Mouse (Mus musculus) granulocyte monocyte progenitor cell, adult 5-6 weeks (primary cell): ENCODE measurements at regions not wholly inside any gene's neighbourhood (a gene's known extent, or its start where the extent isn't known, plus 50 kb on each side); places are given as distances from the start of the nearest gene placed in this dataset.

Experiments
- ATAC-seq: replicated peaks from 2 replicates; pipeline ENCODE4 v1.8.0; 2016; ENCODE audit warnings: mild to moderate bottlenecking, moderate TSS enrichment, inconsistent platforms; ENCODE audit not compliant: poor library complexity, severe bottlenecking

DNA sequence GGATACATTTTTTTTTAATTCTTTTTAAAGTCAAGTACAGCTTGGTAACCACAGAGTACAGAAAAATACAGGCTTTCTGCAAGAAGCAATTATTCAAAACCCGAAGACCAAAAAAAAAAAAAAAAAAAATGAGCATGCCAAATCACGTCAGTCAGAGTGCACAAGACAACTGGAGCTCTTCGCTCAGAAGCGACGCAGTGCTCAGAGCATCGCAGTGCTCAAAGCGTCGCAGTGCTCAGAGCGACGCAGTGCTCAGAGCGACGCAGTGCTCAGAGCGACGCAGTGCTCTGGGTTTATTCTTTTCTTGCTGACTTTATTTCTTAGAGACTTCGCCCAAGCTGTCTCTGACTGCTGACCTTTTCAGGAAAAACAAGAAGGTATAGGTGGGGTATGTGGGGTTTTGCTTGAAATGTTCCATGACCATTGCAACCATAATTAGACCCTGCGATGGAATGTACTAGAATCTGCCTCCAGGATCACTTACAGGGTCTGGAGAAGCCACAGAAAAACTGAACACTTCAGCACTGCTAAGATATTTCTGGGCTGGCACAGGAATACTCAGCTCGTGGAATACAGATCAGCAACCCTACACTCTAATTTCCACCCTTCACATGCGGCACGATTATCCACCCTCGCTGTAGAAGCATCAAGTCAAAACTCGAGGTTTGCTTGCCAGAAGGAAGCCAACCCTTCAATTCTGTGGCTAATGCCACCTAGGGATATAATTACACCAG, 384.3 kb downstream of the Wdr11 start:
- no peak for ATAC-seq

GRCm38 (mm10) chr7:129978576-129978975, 386.9 kb downstream of the Wdr11 start:
- ATAC-seq, result no peak

GRCm38 (mm10) chr7:129979337-129979736, 387.7 kb downstream of the Wdr11 start:
- ATAC-seq, result no peak

GRCm38 (mm10) chr7:129980501-129980900, 388.8 kb downstream of the Wdr11 start:
- ATAC-seq, result no peak

GRCm38 (mm10) chr7:129982411-129982810, 390.7 kb downstream of the Wdr11 start:
- ATAC-seq, result no peak

DNA sequence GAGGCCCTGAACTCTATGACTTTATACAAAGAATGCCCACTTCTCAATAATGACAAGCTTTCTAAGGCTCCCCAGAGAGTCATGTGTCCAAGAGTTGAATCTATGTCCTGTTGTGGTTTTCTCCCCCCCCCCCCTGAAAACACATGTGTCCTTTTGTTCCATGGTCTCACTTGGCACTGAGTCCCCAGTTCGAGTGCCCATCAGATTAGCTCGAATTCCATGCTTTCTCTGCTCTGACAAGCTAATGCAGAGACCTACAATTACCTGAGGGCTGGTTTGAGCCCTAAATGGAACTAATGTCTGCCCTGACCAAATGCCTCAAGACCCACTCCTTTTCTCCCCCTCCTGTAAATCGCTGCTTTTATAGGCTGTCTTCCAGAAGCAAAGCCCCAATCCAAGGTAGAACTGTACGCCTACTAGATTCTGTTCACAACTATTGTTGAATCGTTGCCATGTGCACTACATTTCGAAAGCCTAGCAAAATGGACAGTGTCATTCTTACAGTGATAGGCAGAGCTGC, 392.0 kb downstream of the Wdr11 start:
- no peak for ATAC-seq

- ATAC-seq, result no peak
Measured at GRCm38 (mm10) chr7:129984367-129984766, 392.7 kb downstream of the Wdr11 start.

GRCm38 (mm10) chr7:129987119-129987665, 395.5 kb downstream of the Wdr11 start:
- no peak for ATAC-seq

GRCm38 (mm10) chr7:129987713-129988112, 396.1 kb downstream of the Wdr11 start:
- ATAC-seq, result no peak

DNA sequence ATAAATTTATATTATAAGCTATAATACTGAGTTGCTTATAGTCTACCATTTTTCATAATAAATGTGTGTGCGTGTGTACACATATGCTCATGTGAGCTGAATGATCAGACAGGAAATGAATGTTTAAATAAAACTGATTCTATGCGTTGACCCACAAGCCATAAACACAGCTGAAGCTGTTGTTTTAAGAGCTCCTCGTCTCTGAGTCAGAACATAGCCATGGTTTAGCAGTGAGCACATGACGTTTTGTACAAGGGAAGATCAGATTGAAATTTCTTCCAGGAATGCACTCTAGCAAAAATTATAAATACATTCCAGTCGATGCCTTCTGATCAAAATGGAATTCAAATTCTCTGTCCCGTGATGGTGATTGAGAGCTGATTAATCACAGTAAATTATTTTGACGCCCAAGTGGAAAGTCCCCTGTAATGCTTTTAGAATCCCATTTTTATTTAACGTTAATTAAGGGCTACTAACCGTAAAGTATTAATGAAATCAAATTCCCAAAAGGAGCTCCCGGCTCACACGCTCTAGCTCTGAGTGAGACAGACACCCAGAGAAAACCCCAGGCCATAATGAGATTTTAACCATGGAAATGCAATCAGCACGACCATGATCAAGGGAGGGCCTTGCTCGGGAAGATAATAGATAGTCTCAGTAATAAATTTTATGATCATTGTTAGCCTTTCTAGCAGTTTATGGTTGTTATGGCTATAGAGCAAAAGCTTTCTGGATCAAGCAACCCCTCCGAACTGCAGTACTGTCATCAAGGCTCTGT, 402.0 kb downstream of the Wdr11 start:
- no peak for ATAC-seq

DNA sequence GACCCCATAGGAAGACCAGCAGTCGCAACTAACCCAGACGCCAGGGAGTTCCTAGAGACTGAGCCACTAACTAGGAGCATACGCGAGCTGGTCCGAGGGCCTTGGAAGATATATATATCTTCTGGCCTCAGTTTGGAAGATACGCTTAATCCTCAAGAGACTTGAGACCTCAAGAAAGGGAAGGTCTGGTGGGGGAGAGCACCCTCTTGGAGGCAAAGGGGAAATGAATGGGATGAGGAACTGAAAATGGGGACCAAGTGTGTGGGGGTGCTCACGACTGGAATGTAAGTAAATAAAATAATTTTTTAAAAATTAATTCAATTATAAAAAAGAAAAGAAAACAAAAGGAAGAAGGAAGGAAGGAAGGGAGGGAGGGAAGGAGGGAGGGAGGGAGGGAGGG, 403.9 kb downstream of the Wdr11 start:
- ATAC-seq, result peak; percentile 65

DNA sequence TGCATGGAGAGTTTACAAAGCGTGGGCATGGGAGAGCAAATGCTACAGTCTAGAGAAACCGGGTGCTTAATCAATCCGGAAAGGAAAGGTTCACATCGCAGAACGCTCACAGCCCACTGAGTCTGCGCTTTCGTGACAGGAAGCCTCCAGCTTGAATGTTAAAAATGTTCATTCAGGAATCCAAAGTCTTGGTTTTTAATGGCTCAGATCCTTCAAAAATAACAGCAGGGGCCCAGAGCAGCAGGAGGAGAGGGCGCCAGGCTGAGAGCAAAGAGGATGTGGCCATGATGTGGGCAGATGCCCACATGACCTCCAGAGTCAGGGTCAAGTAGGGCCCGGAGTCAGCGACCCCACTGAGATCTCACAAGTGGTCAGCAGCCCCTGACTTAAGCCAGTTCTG, 409.4 kb downstream of the Wdr11 start:
- no peak for ATAC-seq

GRCm38 (mm10) chr7:130002002-130002401, 410.3 kb downstream of the Wdr11 start:
- no peak for ATAC-seq

GRCm38 (mm10) chr7:130005406-130005805, 413.7 kb downstream of the Wdr11 start:
- ATAC-seq, result no peak

GRCm38 (mm10) chr7:130007993-130008583, 416.4 kb downstream of the Wdr11 start:
- no peak for ATAC-seq

- no peak for ATAC-seq
Measured at GRCm38 (mm10) chr7:130008591-130009418, 417.1 kb downstream of the Wdr11 start.

DNA sequence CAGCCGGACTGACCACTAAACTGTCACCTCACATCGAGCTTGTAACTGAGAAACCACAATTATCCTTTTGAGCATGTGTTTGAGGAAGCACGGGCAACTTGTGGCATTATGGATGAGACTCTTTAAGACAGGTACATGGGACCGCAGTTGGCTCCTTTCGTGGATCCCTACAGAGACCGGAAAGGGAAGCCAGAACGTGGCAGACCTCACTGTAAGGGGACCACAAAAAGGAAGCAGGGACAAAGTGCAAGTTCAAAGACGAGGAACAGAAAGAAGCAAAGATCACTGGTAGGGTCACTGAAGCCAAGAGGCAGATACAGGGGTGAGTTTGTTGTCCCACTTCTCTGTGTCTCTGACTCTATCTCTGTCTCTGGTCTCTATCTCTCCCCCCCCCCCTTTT, 420.4 kb downstream of the Wdr11 start:
- ATAC-seq, result peak; percentile 91

DNA sequence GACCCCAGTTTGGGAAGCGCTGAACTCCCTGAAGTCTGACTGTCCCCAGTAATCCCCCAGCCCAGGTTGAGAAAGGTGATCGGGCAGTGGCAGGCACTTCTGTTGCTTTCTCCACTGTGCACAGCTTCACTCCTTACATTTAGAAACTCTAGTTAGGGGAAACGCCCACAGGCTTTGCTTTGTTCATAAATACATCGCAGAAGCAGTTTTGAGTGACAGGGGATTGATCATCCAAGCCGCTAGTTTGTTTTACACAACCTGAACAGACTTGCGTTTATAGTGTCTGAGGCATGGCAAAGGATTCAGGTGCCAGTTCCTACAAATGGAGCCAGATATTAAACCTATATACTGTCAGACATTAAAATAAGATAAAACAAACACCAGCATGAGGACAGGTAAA, 421.4 kb downstream of the Wdr11 start:
- no peak for ATAC-seq

DNA sequence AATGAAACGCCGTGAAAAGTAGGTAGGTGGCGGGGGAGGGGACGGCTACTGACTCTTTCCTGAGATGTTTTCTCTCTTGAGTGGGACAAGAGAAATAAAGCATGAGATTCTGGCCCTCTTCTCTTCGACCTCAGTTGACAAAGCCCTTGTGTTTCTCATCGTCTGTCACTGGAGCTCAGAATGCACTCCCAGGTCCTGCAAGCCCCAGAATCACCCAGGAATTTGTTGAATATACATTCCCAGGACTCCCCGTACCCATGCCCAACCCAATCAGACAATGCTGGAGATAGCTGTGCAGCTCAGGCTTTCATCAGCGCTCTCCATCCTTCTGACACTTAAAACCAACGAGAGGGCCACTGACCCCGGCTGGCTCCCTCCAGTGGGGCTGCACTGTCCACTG, 422.9 kb downstream of the Wdr11 start:
- no peak for ATAC-seq

- no peak for ATAC-seq
Measured at GRCm38 (mm10) chr7:130015375-130016014, 423.8 kb downstream of the Wdr11 start.
